Mouse (Mus musculus) liver, postnatal 0 days (tissue): ENCODE data around the gene B020031M17Rik.
"Not testable (repeated sequence)": the region's sequence is repeated elsewhere in the genome, so short reads cannot be mapped to it uniquely, and the experiment has no call there.

ENCODE experiments used
- CTCF ChIP-seq: sonication (generic); IDR thresholded peaks from 2 replicates; pipeline ENCODE4 v1.5.1; 2016; ENCODE audit warnings: antibody characterized with exemption, low read depth
- EP300 ChIP-seq: IDR thresholded peaks from 2 replicates; pipeline ENCODE4 v1.6.1; 2016; ENCODE audit warnings: antibody characterized with exemption, low read depth, mild to moderate bottlenecking

GRCm38 (mm10) chr13:119955567-119955966 is 5.0 kb upstream of the B020031M17Rik start:
- TF ChIP-seq CTCF, EP300: not testable (repeated sequence)
